Mouse (Mus musculus): Measurements from ENCODE around the gene Faf1.

Faf1 gene

DNA sequence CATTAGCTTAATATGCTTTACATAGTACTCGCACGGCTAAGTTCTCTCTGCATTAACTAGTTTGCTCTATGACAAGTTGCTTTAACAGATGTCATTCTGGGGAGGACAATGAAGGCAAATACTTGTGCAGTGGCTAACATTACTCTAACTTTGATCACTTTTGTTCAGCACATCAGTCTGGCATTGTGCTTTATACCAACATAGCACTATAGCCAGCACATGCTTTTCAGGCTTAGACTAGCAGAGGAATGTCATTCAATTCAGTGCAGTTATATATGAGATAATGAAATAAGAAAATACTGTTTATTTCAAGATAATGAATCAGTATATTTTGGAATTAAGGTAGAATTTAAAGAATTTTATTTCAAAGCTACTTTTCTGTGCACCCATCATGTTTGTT, 115.9 kb downstream of the Faf1 start:
- DNase-seq (ENCODE audit: low read depth) = no peak

DNA sequence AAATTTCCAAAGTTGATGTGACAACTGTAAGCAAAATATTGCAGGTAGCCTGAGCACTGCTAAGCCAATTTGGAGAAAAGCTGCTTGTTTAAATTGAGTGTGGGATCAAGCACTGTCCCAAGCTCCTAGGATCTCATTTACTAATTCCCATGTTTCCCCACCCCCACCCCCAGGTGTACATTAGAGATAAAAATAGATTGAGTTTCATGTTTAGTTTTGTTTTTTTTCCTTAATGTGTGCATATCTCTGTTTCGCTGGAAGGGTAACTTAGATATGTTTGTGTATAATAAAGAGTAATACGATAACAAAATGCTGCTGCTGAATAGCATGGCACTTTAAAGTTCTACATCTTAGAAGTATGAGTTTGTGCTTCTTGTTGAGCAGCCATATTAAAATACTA, 116.7 kb downstream of the Faf1 start:
- peak; percentile 34 for DNase-seq (ENCODE audit: low read depth)

DNA sequence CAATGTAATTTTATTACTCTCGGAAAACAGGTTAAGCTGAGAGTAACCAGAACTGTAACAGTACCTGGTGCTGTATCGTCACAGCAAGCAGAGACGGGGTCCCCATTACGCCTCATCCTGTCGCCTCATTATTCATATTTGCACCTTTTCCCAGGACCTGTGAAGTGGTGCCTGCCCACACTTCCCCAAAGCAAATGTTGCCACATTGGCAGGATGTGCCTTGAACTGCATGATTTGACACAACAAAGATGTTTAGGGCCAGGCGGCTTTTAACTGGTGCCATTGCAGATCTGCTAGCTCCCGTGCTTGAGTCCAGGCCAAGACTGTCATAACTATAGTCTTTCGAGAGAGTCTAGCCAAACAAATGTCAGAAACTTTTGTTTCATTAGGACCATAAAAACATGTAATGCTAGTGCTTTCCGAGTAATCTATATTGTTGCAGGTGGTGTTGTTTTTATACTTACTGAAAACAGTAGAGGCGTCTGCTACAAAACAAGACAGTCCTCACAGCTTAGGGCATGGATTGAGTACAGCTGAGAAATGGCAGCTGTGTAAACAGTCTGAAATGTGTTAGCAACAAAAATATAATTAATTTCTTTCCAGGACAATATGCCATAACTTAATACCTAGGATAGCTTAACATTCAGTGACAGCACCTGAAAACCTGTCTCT, 121.3 kb downstream of the Faf1 start:
- DNase-seq (ENCODE audit: low read depth) = no peak

DNA sequence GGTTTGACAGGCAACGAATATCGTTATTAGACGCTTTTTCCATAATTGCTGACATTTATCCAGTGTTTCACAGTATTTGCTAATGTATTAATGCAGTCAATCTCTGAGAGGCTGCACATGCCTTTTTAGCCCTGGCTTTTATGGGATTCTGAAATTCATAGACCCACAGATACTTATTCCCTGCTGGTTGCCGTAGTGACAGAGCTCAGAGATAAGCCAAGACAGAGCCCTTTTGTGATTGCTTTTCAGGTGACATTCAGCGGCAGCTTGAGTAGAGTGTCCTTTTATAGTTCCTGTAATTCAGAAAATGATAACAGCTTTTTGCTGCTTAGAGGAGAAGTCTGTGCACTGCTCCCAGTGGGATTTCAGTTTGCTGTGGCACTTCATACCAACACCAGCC, 130.0 kb downstream of the Faf1 start:
- DNase-seq (ENCODE audit: low read depth) = no peak

DNA sequence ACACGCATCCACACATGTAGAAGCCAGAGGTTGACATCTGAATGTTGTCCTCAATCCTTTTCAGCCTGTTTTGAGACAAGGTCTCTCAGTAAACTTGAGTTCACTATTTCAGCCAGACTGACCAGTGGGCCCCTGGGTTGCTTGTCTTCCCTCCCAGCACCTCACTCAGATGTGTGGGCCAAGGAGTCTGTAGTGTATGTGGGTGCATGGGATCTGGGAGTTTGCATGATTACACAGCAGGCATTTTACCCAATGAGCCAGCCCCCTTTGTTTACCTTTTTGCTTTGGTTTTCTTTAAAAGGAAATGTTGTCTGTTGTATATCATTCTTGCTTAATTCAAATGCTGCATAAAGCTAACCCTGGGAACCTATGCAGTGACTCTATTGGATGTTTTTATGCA, 138.8 kb downstream of the Faf1 start:
- DNase-seq (ENCODE audit: low read depth) = no peak

DNA sequence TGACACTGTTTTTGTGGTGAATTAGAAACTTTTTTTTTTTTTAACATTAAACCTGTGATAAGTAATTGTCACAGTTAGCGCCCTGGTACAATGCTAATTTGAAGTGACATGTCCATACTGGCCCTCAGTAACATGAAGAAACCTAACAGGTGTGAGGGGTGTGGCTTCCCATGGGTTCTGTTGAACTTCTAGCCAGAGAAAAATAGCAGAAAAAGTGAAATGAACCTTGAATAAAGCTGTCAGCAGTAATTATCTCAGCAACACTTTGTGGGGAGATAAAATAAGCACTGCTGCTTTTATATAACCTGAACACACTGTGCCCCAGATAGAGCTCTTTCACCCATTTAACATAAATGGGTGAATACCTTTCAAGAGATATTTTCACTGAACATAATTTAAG, 139.2 kb downstream of the Faf1 start:
- no peak for DNase-seq (ENCODE audit: low read depth)

DNA sequence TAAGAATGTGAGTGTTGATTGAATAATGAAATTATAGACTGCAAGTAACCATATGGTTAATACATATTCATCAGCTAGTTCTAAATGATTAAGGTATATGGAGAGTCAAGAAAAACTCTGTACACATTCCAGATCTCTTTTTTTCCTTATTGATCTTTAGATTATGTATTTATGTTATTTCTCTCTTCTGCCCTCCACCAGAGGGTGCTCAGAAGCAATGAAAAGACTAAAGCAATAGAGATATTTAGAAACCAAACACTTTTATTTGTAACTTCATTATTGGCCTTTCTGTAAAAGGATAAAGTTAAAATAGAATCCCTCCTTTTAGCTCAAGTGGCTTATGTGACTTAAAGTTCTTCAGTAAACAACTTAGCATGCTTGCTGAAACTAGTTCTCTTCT, 143.1 kb downstream of the Faf1 start:
- DNase-seq (ENCODE audit: low read depth) = no peak

GRCm38 (mm10) chr4:109829800-109830199, 153.4 kb downstream of the Faf1 start:
- DNase-seq (ENCODE audit: low read depth) = no peak

GRCm38 (mm10) chr4:109857851-109858250, 181.5 kb downstream of the Faf1 start:
- DNase-seq (ENCODE audit: low read depth) = no peak

GRCm38 (mm10) chr4:109858571-109859392, 182.4 kb downstream of the Faf1 start:
- DNase-seq (ENCODE audit: low read depth) = no peak

DNA sequence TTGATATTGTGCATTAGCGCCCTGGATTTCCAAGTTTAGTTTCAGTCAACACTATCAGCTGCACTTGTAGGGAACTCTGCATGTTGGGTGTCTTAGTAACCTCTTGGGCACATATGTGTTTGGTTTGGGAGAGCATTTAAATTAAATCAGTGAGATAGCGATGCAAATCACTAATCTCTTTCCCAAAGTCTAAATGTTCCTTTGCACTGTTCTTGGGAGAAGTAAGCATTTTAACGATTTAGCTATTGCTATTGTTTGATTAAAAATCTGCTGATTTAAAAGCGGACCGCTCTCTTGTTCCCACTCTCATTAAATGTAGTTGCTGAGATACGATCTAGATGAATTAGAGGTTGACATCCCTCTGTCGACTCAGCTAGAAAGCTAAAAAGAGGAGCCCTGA, 183.0 kb downstream of the Faf1 start:
- no peak for DNase-seq (ENCODE audit: low read depth)

DNA sequence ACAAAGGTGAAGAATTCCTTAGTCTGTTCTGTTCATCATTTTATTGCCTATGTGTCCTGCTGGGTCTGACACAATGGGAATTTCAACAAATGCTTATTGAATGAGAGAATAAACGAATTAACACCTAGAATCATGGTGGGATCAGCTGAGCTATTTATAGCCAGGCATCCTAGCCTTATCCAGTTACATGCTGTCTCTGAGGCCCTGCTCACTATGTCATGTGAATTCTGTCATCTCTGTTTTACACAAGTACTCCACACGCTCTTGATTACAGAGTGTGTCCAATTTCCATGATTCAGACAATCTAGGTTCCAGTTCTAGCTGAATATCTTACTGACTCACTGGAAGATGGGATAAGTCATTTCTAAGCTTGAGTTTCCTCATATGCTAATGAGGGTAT, 183.9 kb downstream of the Faf1 start:
- DNase-seq (ENCODE audit: low read depth) = no peak

DNA sequence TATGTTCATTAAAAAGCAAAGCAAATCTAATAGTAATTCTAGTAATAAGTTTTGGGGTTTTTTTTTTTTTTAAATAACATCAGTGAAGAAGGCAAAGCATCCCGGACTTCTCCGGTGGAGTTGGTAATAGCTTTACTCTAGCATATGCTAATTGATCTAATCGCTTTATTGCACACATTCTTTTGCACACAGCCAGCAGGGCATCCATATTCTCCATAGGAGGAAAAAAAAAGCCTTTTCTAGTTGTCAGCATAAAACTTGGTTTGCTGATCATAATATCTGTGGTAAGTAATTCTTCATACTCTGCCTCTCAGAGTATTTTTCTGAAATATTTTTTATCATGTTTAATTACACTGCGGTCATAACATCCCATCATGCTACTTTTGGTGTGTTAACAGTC, 185.9 kb downstream of the Faf1 start:
- no peak for DNase-seq (ENCODE audit: low read depth)

DNA sequence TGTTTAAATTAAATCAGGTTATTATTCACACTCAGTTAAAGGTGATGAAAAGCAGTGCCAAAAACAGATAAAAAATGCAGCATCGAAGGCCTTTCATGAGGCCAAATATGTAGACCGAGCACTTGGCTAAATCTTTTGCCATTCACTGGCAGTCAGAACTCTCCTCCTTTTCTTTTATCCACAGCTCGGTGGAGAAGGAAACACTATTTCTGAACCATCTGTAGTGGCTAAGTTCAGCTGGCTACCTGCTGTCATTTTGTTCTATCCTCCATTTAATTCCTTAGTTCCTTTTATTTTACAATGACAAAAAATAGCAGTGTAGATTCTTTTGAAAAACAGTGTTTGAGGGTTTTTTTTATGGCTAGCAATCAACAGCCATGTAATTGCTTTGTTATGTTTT, 186.6 kb downstream of the Faf1 start:
- no peak for DNase-seq (ENCODE audit: low read depth)

- no peak for DNase-seq (ENCODE audit: low read depth)
Measured at GRCm38 (mm10) chr4:109868897-109869484, 192.6 kb downstream of the Faf1 start.

GRCm38 (mm10) chr4:109884333-109884732, 207.9 kb downstream of the Faf1 start:
- DNase-seq (ENCODE audit: low read depth) = no peak

DNA sequence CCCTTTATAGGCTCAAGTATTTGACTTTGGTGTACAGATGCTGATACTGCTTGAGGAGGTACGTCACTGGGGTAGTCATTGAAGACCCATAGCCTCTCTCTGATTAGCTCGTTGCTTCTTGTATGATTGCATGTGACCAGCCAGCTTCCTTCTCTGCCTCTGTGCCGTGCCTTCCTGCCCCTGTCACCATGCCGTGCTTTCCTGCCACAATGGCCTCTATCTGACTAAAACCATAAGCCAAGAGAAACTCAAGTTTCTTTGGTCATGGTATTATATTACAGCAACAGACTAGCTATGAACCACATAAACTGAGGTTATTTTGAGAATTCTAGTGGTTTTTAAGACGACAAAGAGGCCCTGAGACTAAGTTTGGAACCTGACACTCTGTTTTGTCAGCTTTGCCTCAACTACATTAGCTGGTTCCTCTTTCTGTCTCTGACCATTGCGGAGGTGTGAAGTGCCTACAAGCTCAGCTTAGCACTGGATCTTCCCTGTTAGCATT, 211.5 kb downstream of the Faf1 start:
- DNase-seq (ENCODE audit: low read depth) = no peak

- DNase-seq (ENCODE audit: low read depth) = peak; percentile 48
Measured at GRCm38 (mm10) chr4:109897810-109898566, 221.6 kb downstream of the Faf1 start.

GRCm38 (mm10) chr4:109901076-109901475, 224.7 kb downstream of the Faf1 start:
- DNase-seq (ENCODE audit: low read depth) = no peak

GRCm38 (mm10) chr4:109904487-109904886, 228.1 kb downstream of the Faf1 start:
- no peak for DNase-seq (ENCODE audit: low read depth)

DNA sequence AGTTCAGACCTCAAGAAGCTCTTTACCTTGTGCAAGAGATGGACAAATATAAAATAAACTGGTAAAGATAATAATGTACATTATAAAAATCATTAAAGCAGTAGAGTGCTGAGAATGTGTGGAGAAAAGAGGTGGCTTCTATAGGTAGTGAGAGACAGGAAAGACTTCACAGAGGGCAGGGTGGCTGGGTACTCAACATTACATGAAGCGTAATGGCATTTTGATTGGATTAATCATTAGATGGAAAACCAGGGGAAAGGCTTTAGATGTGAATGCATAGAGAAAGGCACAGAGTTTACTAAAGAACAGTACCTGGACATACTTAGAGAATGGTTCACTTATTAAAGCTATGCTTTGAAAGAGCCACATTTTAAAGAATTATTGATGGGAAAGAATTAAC, 252.7 kb downstream of the Faf1 start:
- DNase-seq (ENCODE audit: low read depth) = no peak

DNA sequence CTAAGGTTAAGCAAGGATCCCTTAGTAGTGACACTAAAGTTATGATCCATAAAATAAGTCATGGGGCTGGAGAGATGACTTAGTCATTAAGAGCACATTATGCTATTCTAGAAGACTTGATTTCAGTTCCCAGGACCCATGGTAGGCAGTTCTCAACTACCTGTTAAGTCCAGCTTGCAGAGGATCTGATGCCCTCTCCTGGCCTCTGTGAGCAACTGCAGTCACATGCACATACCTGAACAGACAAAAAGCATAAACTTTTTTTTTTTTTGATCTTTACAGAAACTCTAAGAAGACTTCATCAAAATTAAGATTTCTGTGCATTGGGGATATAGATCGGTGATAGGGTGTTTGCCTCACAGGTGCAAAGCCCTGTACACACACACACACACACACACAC, 254.1 kb downstream of the Faf1 start:
- peak; percentile 30 for DNase-seq (ENCODE audit: low read depth)

All from c-Kit-positive CD71-positive TER-119-negative erythroid progenitor cells, embryonic 14.5 days (primary cell).